Mouse (Mus musculus) 3134 (cell line): Measurements from ENCODE around the gene Slc25a33.

Source experiments
- DNase-seq: peaks from one replicate; pipeline ENCODE4 v3.0.0-alpha.2; 2011; ENCODE audit warnings: low spot score; ENCODE audit not compliant: insufficient read length; ENCODE audit errors: extremely low read depth

Slc25a33 gene

DNA sequence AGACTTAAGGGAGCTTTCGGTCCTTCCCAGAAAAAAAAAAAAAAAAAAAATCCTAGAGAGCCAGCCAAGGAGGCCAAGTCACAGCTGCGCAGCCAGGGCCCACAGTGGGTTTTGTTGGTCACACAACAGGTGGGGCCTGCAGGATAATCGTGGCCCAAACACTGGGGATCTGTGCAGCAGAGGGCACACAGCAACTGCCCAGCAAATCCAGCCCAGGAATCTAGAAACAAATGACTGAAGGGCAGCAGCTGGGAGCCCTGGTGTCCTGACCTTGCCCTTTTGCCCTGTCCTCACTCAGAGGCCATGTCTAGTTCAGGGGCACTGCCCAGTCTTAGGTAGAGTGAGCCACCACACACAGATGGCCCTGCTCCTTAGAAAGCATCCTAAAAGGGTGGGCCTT, 41.8 kb downstream of the Slc25a33 start:
- no peak for DNase-seq

DNA sequence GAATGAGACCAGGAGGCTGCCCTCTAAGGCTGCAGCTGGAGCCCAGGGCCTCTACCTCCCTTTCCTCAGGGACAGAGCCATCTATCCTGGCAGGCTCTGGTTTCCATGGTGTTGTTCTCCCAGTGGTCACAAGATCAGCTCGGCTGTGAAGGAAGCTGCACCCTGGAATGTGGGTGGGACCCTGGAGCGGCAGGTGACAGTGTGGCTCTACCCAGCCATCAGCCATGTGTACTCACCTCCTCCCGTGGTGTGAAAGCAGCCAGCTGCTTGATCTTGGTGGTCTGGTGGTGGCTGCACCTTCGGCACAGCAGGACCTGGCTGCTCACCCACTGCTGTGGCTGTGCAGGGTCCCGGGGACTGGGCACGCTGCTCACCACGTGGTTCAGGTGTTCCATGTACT, 43.2 kb downstream of the Slc25a33 start:
- DNase-seq, result no peak

DNA sequence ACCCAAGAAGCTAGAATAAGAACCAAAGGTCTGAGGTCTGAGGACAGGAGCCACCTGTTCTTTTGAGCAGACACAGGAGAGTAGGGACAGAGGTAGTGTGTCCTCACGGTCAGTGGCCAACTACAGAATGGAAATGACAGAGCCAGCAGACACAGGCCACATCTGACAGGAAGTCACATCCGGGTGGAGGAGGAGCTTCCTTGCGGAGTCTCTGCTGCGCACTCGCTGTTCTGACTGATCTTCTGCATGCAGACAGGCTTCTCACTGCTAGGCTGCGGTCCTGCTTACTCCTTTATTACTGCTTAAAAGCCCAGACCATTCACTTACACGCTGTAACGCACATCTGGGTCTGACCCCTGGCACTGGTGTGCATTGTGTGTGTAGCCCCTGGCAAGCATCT, 45.3 kb downstream of the Slc25a33 start:
- DNase-seq, result no peak

DNA sequence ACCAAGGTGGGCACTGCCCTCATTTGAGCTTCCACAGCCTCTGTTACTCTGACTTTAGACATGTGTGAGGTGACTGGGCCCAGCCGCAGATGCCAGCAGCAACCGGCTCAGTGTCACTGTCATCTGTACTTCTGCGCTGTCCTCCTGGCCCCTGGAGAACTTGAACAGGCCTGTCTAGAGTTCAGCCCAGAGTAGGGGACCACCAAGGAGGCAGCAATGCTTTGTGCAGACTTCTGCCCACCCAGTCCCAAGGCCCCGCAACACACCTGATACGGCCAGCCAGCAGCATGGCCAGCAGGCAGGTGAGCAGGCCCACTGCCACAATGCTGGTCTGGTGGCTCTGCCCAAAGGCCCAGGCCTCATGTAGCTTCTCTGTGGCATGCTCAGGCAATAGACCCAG, 46.4 kb downstream of the Slc25a33 start:
- DNase-seq, result no peak

DNA sequence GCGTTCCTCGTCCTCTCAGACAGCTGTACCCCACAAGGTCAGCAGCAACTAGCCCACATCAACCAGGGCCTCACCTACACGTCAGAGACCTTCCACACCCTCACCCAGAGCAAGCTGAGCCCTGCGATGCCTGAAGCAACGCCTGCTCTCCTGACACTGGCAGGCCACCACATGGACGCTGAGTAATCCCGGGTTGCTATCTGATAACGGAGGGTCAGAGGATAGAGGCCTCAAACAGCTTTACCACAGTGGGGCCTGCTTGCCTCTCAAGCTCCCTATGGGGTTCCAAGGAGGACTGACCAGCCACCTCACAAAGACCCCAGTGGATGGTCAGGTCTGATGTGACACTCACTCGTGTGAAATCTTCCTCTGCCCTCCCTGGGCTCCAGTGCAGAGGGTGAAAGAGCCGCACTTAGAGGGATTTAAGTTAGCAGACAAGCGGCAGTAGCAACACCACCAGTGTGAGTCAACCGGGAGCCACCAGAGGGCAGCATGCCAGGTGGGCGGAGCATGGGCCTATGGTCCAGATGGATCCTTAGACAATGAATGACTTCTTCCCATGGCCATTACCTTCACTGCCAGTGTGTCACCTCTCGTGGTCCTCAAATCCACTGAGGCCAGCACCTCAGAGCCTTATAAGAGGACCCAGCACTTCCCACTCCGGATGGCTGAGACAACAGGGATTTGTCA, 48.3 kb downstream of the Slc25a33 start:
- DNase-seq, result peak; percentile 77

DNA sequence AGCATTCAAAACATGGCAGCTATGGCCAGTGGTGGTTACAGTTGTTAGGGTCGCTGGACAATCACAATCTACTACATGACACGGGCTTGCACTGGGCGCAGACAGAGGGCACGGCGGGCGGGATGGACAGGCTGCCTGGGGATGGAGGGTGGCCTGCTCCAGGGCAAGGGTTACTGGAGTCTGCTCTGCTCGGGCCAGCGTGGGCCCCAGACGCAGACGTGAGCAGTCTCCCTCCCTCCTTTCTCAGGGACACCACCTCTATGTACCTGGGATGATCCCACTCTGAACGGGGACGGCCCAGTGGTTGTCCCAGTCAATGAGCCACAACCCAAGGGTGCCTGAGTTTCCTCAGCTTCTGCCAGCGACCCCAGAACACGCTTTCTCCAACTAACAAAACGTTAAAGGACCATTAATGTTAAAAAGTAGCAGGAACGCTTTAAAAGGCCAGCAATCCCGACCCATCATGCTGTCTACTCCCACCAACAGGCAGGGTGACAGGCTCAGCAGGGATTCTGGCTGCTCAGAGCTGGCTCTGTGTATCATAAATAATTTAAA, 49.1 kb downstream of the Slc25a33 start:
- DNase-seq, result no peak

DNA sequence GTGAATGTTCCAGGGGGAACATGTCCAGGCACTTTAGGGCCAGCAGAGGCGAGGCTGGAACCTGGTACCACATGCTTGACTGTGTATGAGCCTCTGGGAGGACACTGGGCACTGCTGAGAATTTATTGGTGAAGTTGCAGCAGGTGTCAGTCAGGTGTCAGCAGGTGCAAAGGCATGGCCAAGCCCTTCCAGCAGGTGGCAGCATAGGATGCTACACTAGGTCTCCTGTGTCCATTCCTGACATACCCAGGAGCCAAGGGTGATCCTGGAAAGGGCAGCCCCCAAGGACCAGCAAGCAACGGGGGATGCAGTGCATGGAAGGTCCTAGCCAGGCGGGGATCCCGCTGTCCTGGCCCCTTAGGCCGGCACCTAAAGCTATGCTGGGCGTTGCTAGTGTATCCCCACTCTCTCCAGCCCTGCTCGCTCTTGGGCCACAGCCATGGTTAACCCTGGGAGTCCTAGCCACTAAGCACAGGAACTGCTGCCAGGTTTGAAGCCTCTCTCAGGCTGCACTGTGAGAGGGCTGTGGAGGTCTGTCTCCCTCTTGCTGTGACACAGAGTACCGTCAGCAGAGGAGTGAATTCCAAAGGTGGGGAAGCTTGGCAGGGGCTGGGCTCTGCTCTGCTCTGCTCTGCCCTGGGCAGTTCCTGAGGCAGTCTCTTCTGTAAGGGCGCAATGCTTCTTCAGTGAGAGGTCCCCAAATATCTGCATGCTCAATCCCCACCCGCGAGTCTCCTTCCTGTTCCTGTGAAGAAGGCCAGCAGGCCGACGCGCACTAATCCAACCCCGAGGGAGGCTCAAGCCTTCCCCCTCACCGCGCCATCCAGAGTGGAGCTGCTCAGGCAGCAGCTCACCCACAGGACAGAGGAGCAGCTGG, 50.0 kb downstream of the Slc25a33 start:
- DNase-seq, result no peak

DNA sequence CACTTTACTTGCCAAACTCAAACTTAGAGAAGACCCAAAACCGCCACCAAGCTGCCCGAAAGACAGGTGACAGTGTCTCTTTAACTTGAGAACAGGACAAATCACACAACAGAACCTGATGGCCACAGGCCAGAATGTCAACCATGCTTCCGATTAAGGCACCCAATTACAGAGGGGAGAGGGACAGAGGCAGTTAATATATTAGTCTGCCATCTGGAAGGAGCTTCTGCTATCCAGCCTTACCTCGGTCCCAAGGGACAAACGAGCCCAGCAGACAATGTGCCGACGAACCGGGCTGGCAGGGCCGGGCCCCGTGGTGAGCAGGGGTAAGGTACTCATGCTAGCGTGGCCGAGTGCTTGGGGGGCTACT, 51.1 kb downstream of the Slc25a33 start:
- DNase-seq, result no peak

DNA sequence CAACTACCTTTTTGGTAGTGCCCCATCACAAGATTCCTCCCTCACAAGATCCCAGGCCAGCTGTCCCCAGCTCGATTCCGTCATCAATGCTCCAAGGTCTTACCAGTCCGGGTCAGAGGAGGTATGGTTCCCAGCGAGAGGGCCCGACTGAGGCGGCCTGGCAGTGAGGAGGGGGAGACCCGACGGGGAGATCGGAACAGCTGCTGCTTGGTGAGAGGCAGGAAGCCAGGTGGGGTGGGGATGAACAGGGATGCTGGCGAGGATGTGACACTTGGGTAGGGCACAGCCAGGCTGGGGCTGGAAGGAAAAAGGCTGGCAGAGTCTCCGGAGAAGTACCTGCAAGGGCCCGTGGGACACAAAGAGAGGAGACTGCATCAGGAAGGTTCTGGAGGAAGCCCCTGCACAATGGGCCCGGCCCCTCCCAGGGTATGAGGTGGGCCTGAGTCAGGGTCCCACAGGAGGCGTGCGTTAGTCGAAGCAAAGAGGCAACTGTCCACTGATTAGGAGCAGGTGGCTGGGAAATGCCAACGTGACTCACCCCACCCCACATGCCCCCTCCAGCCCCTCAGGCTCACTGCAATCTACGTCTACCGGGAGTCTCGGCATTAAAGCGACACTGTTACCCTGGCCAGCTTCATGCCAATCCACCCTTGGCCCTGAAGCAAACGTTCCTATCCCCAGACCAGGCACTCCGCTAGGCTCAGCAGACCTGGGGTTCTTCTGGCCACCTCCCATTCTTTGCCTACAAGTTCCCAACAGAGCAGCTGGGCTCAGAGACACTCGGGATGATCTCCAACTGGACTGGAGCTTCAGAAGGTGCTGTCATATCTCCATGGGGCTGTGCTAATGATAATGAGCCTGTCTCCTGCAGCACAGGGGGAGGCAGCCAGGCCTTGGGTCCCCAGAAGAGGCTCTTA, 51.7 kb downstream of the Slc25a33 start:
- DNase-seq, result no peak

DNA sequence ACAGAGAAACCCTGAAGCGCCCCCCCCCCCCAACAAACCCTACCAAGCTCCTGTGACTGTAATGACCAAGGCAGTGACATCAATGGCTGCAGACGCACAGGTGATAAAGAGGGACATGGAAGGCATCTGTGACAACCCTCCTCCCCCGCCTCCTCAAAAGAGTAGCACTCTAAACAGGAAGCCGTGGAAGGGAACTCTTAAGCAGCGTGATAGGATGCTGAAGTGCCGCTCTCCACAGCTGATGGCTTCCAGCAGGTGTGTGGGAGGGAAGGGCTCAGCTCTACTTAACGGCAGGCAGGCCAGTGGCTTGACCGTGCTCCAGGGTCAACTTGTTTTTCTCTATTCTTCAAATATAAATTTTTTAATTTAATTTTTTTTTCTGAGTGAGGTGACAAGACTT, 52.9 kb downstream of the Slc25a33 start:
- no peak for DNase-seq

DNA sequence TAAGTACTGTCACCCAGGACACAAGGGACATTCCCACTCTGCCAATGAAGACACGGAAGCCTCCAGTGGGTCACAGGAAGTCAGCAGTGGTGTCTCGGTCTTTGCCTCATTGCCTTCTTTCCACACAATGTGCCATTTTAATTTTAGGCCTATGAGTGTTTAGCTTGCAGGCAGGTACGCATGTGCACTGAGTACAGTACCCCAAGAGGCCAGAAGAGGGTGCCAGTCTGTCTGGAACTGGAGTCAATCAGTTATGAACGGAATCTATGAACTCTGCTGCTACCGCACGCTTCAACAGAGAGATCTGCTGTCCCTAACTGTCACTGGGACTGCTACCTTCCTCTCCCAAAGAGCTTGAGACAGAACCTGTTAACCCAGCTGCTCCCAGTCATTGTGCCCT, 54.4 kb downstream of the Slc25a33 start:
- DNase-seq, result no peak

DNA sequence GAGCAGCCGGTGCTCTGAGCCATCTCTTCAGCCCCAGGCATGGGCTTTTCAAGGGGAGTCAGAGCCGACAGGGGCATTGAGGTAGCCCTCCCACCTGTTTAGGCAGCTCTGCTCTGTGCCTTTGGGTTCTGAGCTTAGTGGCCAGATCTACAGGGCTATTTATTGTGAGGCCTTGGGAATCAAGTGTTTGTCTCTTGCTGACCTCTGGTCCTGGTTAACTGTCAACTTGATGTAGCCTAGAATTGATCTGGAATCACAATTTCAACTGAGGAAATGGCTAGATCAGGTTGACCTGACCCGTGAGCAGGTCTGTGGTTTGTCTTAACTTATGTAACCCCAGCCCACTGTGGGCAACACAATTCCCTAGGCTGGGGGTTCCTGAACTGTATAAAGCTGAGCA, 59.5 kb downstream of the Slc25a33 start:
- no peak for DNase-seq

DNA sequence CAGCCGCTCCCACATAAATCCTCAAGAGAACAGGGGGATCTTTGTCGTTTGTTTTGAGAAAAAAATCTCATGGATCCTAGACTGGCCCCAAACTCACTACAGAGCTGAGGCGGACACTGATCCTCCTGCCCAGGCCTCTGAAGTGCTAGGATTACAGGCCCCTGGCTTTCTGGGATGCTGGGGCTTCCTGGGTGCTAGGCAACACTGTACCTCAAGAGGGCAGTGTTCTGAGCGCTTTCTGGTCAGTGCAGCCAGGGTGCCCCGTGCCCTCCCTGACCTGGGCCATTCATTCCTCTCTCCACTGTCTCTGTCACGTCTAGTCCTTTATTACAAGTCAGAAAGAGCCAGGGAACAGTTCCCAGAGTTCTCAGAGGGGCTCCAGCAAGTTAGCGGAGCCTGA, 62.1 kb downstream of the Slc25a33 start:
- no peak for DNase-seq

DNA sequence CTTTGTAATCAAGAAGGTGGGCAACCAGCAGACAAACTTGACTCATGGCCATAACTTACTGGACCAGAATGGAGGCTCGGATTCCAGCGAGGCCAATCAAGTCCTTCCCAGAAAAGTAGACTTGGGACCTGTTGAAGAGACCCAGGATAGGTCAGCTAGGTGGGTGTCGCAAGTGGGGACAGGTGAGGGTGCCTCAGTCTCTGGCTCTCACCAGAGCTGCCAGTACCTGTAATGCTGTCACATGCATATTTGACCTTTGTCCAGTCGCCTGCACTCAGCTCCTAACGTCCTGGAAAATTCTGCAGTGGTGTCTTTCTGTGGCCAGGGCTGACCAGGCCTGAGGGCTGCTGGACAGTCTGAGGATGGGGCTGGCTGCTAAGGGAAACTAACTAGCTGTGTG, 62.6 kb downstream of the Slc25a33 start:
- DNase-seq, result no peak

DNA sequence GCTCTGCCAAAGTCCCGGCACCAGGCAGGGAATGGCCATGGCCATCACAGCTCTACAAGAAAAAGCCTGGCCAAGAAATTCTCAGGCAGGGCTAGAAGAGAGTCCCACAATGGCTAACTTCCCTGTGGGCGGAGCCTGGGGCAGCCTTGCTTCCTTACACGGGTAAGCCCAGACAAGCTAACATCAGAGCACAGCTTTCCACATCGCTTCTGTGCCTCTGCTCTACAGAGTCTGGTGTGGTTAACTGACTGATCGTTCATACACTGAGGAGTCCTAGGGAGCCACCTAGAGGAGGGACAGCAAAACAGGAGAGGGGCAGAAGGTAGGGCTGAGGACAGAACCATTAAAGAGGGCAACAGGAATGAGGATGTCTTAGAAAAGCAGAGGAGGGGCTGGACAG, 63.6 kb downstream of the Slc25a33 start:
- peak; percentile 45 for DNase-seq

DNA sequence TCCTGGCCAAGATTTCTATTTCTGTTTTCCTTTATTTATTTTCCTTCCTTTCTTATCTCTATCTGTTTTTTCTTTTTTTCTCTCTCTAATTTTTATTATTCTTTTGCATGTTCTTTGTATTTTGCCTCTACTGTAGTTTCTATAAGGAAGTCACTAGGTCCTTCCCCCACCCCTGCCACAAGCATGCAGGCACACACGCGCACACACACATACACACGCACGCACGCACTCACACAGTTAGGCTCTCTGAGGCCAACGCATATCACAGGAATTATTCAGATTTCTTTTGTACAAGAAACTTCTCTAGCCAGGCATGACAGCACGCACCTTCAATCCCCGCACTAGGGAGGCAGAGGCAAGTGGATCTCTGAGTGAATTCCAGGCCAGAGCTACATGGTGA, 68.1 kb downstream of the Slc25a33 start:
- DNase-seq, result no peak

DNA sequence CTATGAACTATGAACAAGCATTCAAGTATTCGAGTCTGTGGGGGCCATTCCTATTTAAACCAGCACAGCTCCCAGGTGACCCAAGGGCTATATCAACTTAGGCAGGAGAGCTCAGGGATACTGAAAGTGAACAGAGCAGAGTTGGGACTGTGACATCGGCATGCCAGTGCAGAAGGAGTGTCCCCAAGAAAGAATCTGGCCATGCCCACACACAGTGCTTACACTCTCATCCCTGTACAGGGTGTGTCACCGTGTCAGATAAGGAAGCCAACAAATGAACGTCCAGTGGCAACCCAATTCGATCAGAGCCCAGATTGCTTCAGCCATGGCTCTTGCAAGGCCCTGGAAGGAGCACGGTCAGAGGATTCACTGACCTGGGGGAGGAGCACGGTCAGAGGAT, 68.8 kb downstream of the Slc25a33 start:
- no peak for DNase-seq

DNA sequence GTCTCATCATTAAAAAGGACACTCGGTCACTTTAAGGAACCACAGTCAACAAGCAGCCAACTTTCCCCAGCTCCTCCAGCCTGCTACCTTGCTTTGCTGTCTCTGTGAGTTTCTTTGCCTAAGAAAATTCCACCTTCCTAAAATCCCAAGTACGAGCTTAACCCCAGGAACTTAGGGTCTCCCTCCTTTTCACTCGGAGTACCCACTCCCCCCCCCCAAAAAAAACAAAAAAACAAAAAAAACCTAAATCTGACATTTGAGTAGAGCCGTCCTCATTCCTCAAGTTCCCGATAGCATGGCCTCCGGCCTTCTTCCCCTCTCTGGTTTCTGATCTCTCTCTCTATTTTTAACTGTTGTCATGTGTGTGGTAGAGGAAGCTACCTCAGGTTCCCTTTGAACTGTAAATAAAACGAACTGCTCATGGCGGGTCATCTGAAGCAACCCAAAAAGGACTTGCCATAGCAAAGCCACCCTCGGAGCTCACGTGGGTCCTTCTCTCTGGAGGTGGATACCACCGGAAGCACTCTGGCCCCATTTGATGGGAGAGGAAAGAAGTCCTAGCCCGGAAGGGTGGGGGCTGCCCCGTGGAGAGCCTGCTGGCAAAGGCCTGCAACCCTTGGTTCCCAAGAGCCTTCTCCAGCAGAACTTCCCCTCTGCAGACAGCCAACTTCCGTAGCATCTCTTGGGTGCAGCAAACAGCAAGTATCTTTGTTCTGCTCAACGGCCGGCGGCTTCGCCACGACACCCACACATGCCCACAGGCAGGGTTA, 71.7 kb downstream of the Slc25a33 start, which contains the start of gene Pik3cd:
Gene Pik3cd (minus strand): TSS at position 362 of the 770 bp plus-strand sequence.
- DNase-seq, result no peak

DNA sequence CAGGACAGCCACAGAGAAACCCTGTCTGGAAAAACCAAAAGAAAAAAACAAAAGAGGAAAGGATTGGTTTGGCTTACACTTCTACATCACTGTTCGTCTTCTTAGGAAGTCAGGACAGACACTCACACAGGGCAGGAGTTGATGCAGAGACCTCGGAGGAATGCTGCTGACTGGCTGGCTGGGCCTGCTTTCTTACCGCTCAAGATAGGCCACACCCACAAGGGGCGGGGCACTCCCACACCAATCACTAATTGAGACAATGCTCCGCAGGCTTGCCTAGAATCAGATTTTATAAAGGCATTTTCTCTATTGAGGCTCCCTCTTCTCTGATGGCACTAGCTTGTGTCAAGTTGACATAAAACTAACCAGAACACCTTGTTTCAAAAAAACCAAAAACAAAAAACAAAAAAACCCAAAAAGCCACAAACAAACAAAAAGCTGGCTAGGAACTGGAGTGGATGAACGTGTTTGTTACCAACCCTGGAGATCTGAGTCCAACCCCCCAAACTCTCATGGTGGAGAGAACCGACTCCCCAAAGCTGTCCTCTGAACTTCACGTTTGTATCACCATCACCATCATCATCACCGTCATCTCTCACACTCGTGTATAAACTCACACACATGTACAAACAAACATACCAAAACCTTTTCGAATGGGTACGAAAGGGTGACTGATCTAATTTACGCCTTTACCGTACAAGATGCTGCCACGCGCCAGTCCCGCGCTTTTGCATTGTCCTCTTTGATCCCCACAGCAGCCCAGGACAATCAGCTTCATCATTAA, 72.5 kb downstream of the Slc25a33 start:
- DNase-seq, result no peak
